22 mouse cellular contexts compared by ENCODE assay signal in the genomic region with DNA sequence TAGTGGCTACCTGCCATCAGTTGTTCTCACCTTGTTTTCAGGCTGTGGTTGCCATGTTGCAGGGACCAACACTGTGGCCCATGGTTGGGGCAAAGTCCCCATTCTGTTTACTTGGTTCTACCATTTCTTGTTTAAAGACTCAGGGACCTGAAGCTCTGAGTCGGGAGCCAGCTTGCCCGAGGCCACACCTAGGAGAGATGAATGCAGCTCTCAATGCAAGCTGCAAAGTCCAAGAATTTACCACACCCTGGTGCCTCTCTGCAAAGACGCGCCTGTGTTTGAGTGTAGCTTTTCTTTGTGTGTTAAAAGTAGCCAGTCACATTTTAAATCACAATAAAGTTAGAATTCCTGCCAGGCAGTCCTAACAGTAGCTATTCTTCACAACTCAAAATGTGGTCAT.
DNase-seq lines count a peak whose midpoint lies in the region; ATAC-seq and TF ChIP-seq lines count a peak whose summit lies in the region.
"Had no signal": no experiment of that assay in that cellular context is flagged by ENCODE, and none has a peak within 500 bp of the region (broad histone marks: within the 10 kb centered on the region; RNA-seq: fewer than 3 reads in every experiment).

No protein-coding gene starts in this region.

- no peaks in the 10 kb centered on the region for H3K27me3 ChIP-seq in ES-Bruce4 (ENCODE audit: control insufficient read depth, insufficient read depth, low read length, poor library complexity, severe bottlenecking)
- no peaks in the 10 kb centered on the region for H3K27me3 ChIP-seq in intestine, postnatal 0 days (replicated peaks; ENCODE audit: control insufficient read depth, insufficient read depth, low read length)
- H3K27me3 ChIP-seq in stomach, embryonic 15.5 days (replicated peaks) = no peaks in the 10 kb centered on the region
- H3K27me3 ChIP-seq: CH12.LX, Patski had no signal

- no peaks in the 10 kb centered on the region for H3K36me3 ChIP-seq in ES-Bruce4 (ENCODE audit: control insufficient read depth, insufficient read depth, low read length, poor library complexity, severe bottlenecking)
- no peaks in the 10 kb centered on the region for H3K36me3 ChIP-seq in intestine, postnatal 0 days (ENCODE audit: control insufficient read depth, insufficient read depth)
- no peaks in the 10 kb centered on the region for H3K36me3 ChIP-seq in stomach, embryonic 15.5 days
- H3K36me3 ChIP-seq: embryonic facial prominence, embryonic 12.5 days; forebrain, embryonic 12.5 days; heart, embryonic 13.5 days; hindbrain, embryonic 15.5 days had no signal

- peak overlapping the region; percentile 32; the same call in 1 of the 2 replicates for H3K27ac ChIP-seq in ES-Bruce4 (ENCODE audit: insufficient read depth, low read length)
- peak overlapping the region; percentile 50 for H3K27ac ChIP-seq in intestine, postnatal 0 days (ENCODE audit: low read depth, low read length)
- H3K27ac ChIP-seq in stomach, embryonic 15.5 days = peak overlapping the region; percentile 70
- H3K27ac ChIP-seq: embryonic facial prominence, embryonic 12.5 days; forebrain, embryonic 12.5 days; heart, embryonic 13.5 days; hindbrain, embryonic 15.5 days had no signal

- no peak for TF ChIP-seq POLR2A in ES-Bruce4 (IDR thresholded peaks at IDR 0.05; ENCODE audit: insufficient read depth, low read length)

- no peak overlapping the region for H3K4me3 ChIP-seq in ES-Bruce4 (ENCODE audit: low read depth, low read length)
- no peak overlapping the region for H3K4me3 ChIP-seq in intestine, postnatal 0 days (ENCODE audit: low read depth, low read length)
- no peak overlapping the region for H3K4me3 ChIP-seq in stomach, embryonic 15.5 days (replicated peaks)
- H3K4me3 ChIP-seq: embryonic facial prominence, embryonic 12.5 days; forebrain, embryonic 12.5 days; heart, embryonic 13.5 days; hindbrain, embryonic 15.5 days had no signal

- WGBS in intestine, postnatal 0 days = 30% methylated on average over 4 of the region's 4 CpGs
- 64% methylated on average over 4 of the region's 4 CpGs for WGBS in stomach, embryonic 15.5 days

- peak; percentile 86 for DNase-seq in ZHBTc4 (ENCODE audit: low read depth, low spot score)
- no peak for DNase-seq in right cerebral cortex, adult 18-20 months
- DNase-seq in retina, embryonic 14.5 days (ENCODE audit: low spot score) = no peak
- DNase-seq in left cerebral cortex, postnatal 10 days (ENCODE audit: extremely low spot score in 1 of 2, low spot score in 2 of 2) = no peak
- DNase-seq in gastrocnemius, postnatal 14 days = no peak
- DNase-seq: adrenal gland, adult 8-10 months; cerebellum, adult 11 months; cerebellum, adult 8-10 months; cerebellum, postnatal 25 days; gastrocnemius, postnatal 36 days; heart, adult 11 months; heart, postnatal 36 days had no signal

- H3K4me2 ChIP-seq in intestine, postnatal 0 days (replicated peaks; ENCODE audit: low read depth) = no peak overlapping the region; the same call in 1 of the 2 replicates
- no peak overlapping the region for H3K4me2 ChIP-seq in stomach, embryonic 15.5 days
- H3K4me2 ChIP-seq: embryonic facial prominence, embryonic 12.5 days; forebrain, embryonic 12.5 days; heart, embryonic 13.5 days; hindbrain, embryonic 15.5 days had no signal

- H3K9me3 ChIP-seq in ES-Bruce4 (replicated peaks; ENCODE audit: control insufficient read depth, insufficient read depth, low read length, poor library complexity, severe bottlenecking) = no peaks in the 10 kb centered on the region; the same call in 1 of the 2 replicates
- H3K9me3 ChIP-seq in intestine, postnatal 0 days (ENCODE audit: control insufficient read depth) = no peaks in the 10 kb centered on the region
- no peaks in the 10 kb centered on the region for H3K9me3 ChIP-seq in stomach, embryonic 15.5 days
- H3K9me3 ChIP-seq: embryonic facial prominence, embryonic 12.5 days; heart, embryonic 13.5 days; hindbrain, embryonic 15.5 days had no signal

- no peak overlapping the region for H3K9ac ChIP-seq in ES-Bruce4 (ENCODE audit: low read depth, poor library complexity, severe bottlenecking)
- H3K9ac ChIP-seq in intestine, postnatal 0 days (ENCODE audit: low read depth, low read length) = no peak overlapping the region
- no peak overlapping the region for H3K9ac ChIP-seq in stomach, embryonic 15.5 days
- H3K9ac ChIP-seq: embryonic facial prominence, embryonic 12.5 days; forebrain, embryonic 12.5 days; heart, embryonic 13.5 days; hindbrain, embryonic 15.5 days had no signal

- TF ChIP-seq EP300 in ES-Bruce4 (IDR thresholded peaks at IDR 0.05; ENCODE audit: insufficient read depth, low read depth, low read length) = no peak

- peak; percentile 80 for ATAC-seq in intestine, postnatal 0 days
- 0 out of 2 replicates have a peak, but pooled peaks have one; percentile 24 for ATAC-seq in stomach, embryonic 15.5 days (ENCODE audit: insufficient read depth, low FRiP score, low read depth)
- ATAC-seq: forebrain, embryonic 16.5 days; Patski had no signal

- peaks cover 2% of the 10 kb centered on the region for H3K4me1 ChIP-seq in ES-Bruce4 (ENCODE audit: control insufficient read depth, insufficient read depth, low read length)
- peaks cover 17% of the 10 kb centered on the region for H3K4me1 ChIP-seq in intestine, postnatal 0 days (replicated peaks; ENCODE audit: control insufficient read depth, insufficient read depth, low read length)
- H3K4me1 ChIP-seq in stomach, embryonic 15.5 days = peaks cover 11% of the 10 kb centered on the region

- intact Hi-C loops in left cerebral cortex, postnatal 10 days (cut with DNase I) = loop anchor here (5.0 kb wide), 1 partner anchor 117 kb away; a partner anchor contains a TSS
- intact Hi-C loops in gastrocnemius, postnatal 14 days (cut with DNase I; ENCODE audit: low total_unique reads) = no loop called here

- TF ChIP-seq CTCF in ES-Bruce4 (IDR thresholded peaks at IDR 0.05; ENCODE audit: low read depth, low read length) = no peak
- TF ChIP-seq CTCF in intestine, postnatal 0 days (IDR thresholded peaks at IDR 0.05; ENCODE audit: low read depth) = no peak
